Comparison of ENCODE assay signal across 20 mouse cellular contexts in genomic region chr1:39625491-39625890, GRCm38 (mm10). TPM values are rescaled to one million over a fixed set of nuclear protein-coding genes. Genes with fewer than 3 reads are reported as not detected.
"Had no signal": no experiment of that assay in that cellular context is flagged by ENCODE, and none has a peak within 500 bp of the region (broad histone marks: within the 10 kb centered on the region; RNA-seq: fewer than 3 reads in every experiment).

No protein-coding gene starts in this region.

- H3K9ac ChIP-seq: liver, embryonic 15.5 days; lung, embryonic 14.5 days; midbrain, embryonic 12.5 days; neural tube, embryonic 13.5 days; neural tube, embryonic 15.5 days had no signal

- ATAC-seq: midbrain, embryonic 16.5 days had no signal

- H3K27ac ChIP-seq: liver, embryonic 15.5 days; midbrain, embryonic 10.5 days; midbrain, embryonic 12.5 days; neural tube, embryonic 13.5 days; neural tube, embryonic 15.5 days had no signal

- H3K4me2 ChIP-seq: liver, embryonic 15.5 days; lung, embryonic 14.5 days; midbrain, embryonic 12.5 days; neural tube, embryonic 13.5 days; neural tube, embryonic 15.5 days had no signal

- H3K36me3 ChIP-seq: liver, embryonic 15.5 days; midbrain, embryonic 10.5 days; midbrain, embryonic 12.5 days had no signal

- H3K27me3 ChIP-seq: liver, embryonic 15.5 days; midbrain, embryonic 12.5 days; neural tube, embryonic 13.5 days; neural tube, embryonic 15.5 days had no signal

- H3K9me3 ChIP-seq: liver, embryonic 15.5 days; midbrain, embryonic 10.5 days; midbrain, embryonic 12.5 days; neural tube, embryonic 13.5 days; neural tube, embryonic 15.5 days had no signal

- H3K4me3 ChIP-seq: liver, embryonic 15.5 days; midbrain, embryonic 10.5 days; midbrain, embryonic 12.5 days; myocyte; neural tube, embryonic 13.5 days; neural tube, embryonic 15.5 days had no signal

- H3K4me1 ChIP-seq: liver, embryonic 15.5 days; midbrain, embryonic 10.5 days; midbrain, embryonic 12.5 days; neural tube, embryonic 13.5 days; neural tube, embryonic 15.5 days had no signal

- DNase-seq: lung, embryonic 14.5 days; lung, postnatal 4 days; midbrain, embryonic 14.5 days; retina, postnatal 1 day; right cerebral cortex, adult 18-20 months; right cerebral cortex, postnatal 25 days; right cerebral cortex, postnatal 4 days; spleen, adult 18-20 months; thymus, adult 2 months; thymus, postnatal 25 days; thymus, postnatal 4 days had no signal

RNA-seq across cellular contexts. Expression of gene Creg2, which starts 25.8 kb away (rescaled TPM):
- total RNA-seq: megakaryocyte, adult 5-6 weeks; megakaryocyte-erythroid progenitor cell, adult 5-6 weeks had no signal
- polyA plus RNA-seq: liver, embryonic 15.5 days; myocyte had no signal
